Mouse (Mus musculus) MEL (cell line): ENCODE measurements at regions not wholly inside any gene's neighbourhood (a gene's known extent, or its start where the extent isn't known, plus 50 kb on each side); places are given as distances from the start of the nearest gene placed in this dataset.

Experiments
- DNase-seq: peaks from one replicate; pipeline ENCODE4 v3.0.0; 2011; ENCODE audit warnings: low read depth, low spot score
- H3K27ac ChIP-seq: 2 replicates; pipeline ENCODE4 v1.5.1; 2012; ENCODE audit warnings: low read depth, mild to moderate bottlenecking, control low read depth, low read length, moderate library complexity; ENCODE audit not compliant: control insufficient read depth
- H3K27me3 ChIP-seq, 2 experiments: fragments of 150-350 bp in 1 of 2; sonication (generic) in 1 of 2; 2 replicates each; pipeline ENCODE4 v1.6.1; 2012; ENCODE audit warnings: low read length in 2 of 2, mild to moderate bottlenecking in 2 of 2, improper control_type of control experiment in 1 of 2, moderate library complexity in 1 of 2; ENCODE audit not compliant: insufficient read depth in 2 of 2, control insufficient read depth in 1 of 2
- H3K36me3 ChIP-seq, 2 experiments: 2 replicates each; pipeline ENCODE4 v1.6.1; 2012 to 2014; ENCODE audit warnings: low read length in 2 of 2, improper control_type of control experiment in 1 of 2, inconsistent platforms in 1 of 2, mild to moderate bottlenecking in 1 of 2; ENCODE audit not compliant: insufficient read depth in 2 of 2, control insufficient read depth in 1 of 2
- H3K4me1 ChIP-seq, 2 experiments: fragments of 150-350 bp in 1 of 2; sonication (generic) in 1 of 2; 2 replicates each; pipeline ENCODE4 v1.6.1; 2012; ENCODE audit warnings: low read length in 2 of 2, improper control_type of control experiment in 1 of 2, mild to moderate bottlenecking in 1 of 2; ENCODE audit not compliant: insufficient read depth in 2 of 2, control insufficient read depth in 1 of 2
- H3K4me3 ChIP-seq, 2 experiments: fragments of 150-350 bp in 1 of 2; sonication (generic) in 1 of 2; 2 replicates each; pipeline ENCODE4 v1.5.1; 2012; ENCODE audit warnings: low read depth in 2 of 2, low read length in 2 of 2, mild to moderate bottlenecking in 2 of 2, moderate library complexity in 2 of 2, control low read depth in 1 of 2, improper control_type of control experiment in 1 of 2; ENCODE audit not compliant: control insufficient read depth in 1 of 2, insufficient read depth in 1 of 2
- H3K79me2 ChIP-seq: 2 replicates; pipeline ENCODE4 v1.6.1; 2012; ENCODE audit warnings: mild to moderate bottlenecking, low read length, moderate library complexity; ENCODE audit not compliant: control insufficient read depth, poor library complexity, insufficient read depth
- H3K9ac ChIP-seq: 2 replicates; pipeline ENCODE4 v1.6.1; 2012; ENCODE audit warnings: low read depth, mild to moderate bottlenecking, control low read depth, low read length, moderate library complexity; ENCODE audit not compliant: control insufficient read depth, poor library complexity, severe bottlenecking
- H3K9me3 ChIP-seq: fragments of 150-350 bp; sonication (generic); replicated peaks from 2 replicates; pipeline ENCODE4 v1.6.1; 2012; ENCODE audit warnings: mild to moderate bottlenecking, low read length, improper control_type of control experiment, moderate library complexity; ENCODE audit not compliant: insufficient read depth
- CHD1 ChIP-seq: IDR thresholded peaks from 2 replicates; pipeline ENCODE4 v1.6.1; 2012; ENCODE audit warnings: low read depth, mild to moderate bottlenecking, inconsistent platforms, low read length, improper control_type of control experiment
- CHD2 ChIP-seq: IDR thresholded peaks from 2 replicates; pipeline ENCODE4 v1.6.1; 2011; ENCODE audit warnings: low read length, improper control_type of control experiment
- CTCF ChIP-seq, 3 experiments: IDR thresholded peaks in 2 of 3; conservative IDR thresholded peaks in 1 of 3; 2 replicates each; pipeline ENCODE4 v1.5.1; 2011 to 2012; ENCODE audit warnings: low read length in 3 of 3, low read depth in 2 of 3, mild to moderate bottlenecking in 2 of 3, improper control_type of control experiment in 1 of 3, inconsistent platforms in 1 of 3, mixed read lengths in 1 of 3, moderate library complexity in 1 of 3; ENCODE audit not compliant: control insufficient read depth in 1 of 3, insufficient read depth in 1 of 3, poor library complexity in 1 of 3, severe bottlenecking in 1 of 3
- E2F4 ChIP-seq: IDR thresholded peaks from 2 replicates; pipeline ENCODE4 v1.6.1; 2011; ENCODE audit warnings: low read depth, low read length, improper control_type of control experiment, borderline replicate concordance
- EP300 ChIP-seq, 2 experiments: IDR thresholded peaks; 2 replicates each; pipeline ENCODE4 v1.6.1; 2011; ENCODE audit warnings: improper control_type of control experiment in 2 of 2, low read length in 2 of 2, low read depth in 1 of 2, mild to moderate bottlenecking in 1 of 2
- ETS1 ChIP-seq: IDR thresholded peaks from 2 replicates; pipeline ENCODE4 v1.6.1; 2012; ENCODE audit warnings: low read depth, mild to moderate bottlenecking, inconsistent platforms, low read length, improper control_type of control experiment, moderate library complexity
- GATA1 ChIP-seq: IDR thresholded peaks from 2 replicates; pipeline ENCODE4 v1.6.1; 2011; ENCODE audit warnings: low read depth, low read length, improper control_type of control experiment
- HCFC1 ChIP-seq: IDR thresholded peaks from 2 replicates; pipeline ENCODE4 v1.6.1; 2012; ENCODE audit warnings: low read depth, mild to moderate bottlenecking, inconsistent platforms, low read length, improper control_type of control experiment, moderate library complexity
- JUND ChIP-seq: IDR thresholded peaks from 2 replicates; pipeline ENCODE4 v1.6.1; 2011; ENCODE audit warnings: low read depth, mild to moderate bottlenecking, improper control_type of control experiment, low read length
- KAT2A ChIP-seq: conservative IDR thresholded peaks from 2 replicates; pipeline ENCODE4 v1.6.1; 2012; ENCODE audit warnings: low read depth, low read length, improper control_type of control experiment, inconsistent platforms
- MAFK ChIP-seq: IDR thresholded peaks from 2 replicates; pipeline ENCODE4 v1.6.1; 2011; ENCODE audit warnings: low read depth, mild to moderate bottlenecking, low read length, improper control_type of control experiment, borderline replicate concordance
- MEF2A ChIP-seq: IDR thresholded peaks from 2 replicates; pipeline ENCODE4 v1.6.1; 2014; ENCODE audit warnings: low read depth, mild to moderate bottlenecking, inconsistent platforms, low read length, improper control_type of control experiment; ENCODE audit not compliant: poor library complexity, insufficient replicate concordance, severe bottlenecking; ENCODE audit errors: extremely low read depth
- MXI1 ChIP-seq: IDR thresholded peaks from 2 replicates; pipeline ENCODE4 v1.6.1; 2011; ENCODE audit warnings: mild to moderate bottlenecking, low read depth, low read length, improper control_type of control experiment
- MYC ChIP-seq: IDR thresholded peaks from 2 replicates; pipeline ENCODE4 v1.6.1; 2011; ENCODE audit warnings: low read depth, mild to moderate bottlenecking, low read length, improper control_type of control experiment, moderate library complexity
- NELFE ChIP-seq: IDR thresholded peaks from 2 replicates; pipeline ENCODE4 v1.6.1; 2011; ENCODE audit warnings: low read depth, low read length, improper control_type of control experiment
- NRF1 ChIP-seq: IDR thresholded peaks from 2 replicates; pipeline ENCODE4 v1.6.1; 2014; ENCODE audit warnings: low read depth, mild to moderate bottlenecking, inconsistent platforms, low read length, improper control_type of control experiment, moderate library complexity; ENCODE audit not compliant: poor library complexity, insufficient read depth, severe bottlenecking
- POLR2A ChIP-seq, 2 experiments: IDR thresholded peaks; 2 replicates each; pipeline ENCODE4 v1.6.1; 2011 to 2012; ENCODE audit warnings: low read length in 2 of 2, mild to moderate bottlenecking in 2 of 2, control low read depth in 1 of 2, improper control_type of control experiment in 1 of 2, low read depth in 1 of 2, moderate library complexity in 1 of 2; ENCODE audit not compliant: control insufficient read depth in 1 of 2, insufficient read depth in 1 of 2, poor library complexity in 1 of 2
- POLR2AphosphoS2 ChIP-seq: IDR thresholded peaks from 2 replicates; pipeline ENCODE4 v1.6.1; 2011; ENCODE audit warnings: low read length, improper control_type of control experiment
- RAD21 ChIP-seq: IDR thresholded peaks from 2 replicates; pipeline ENCODE4 v1.6.1; 2011; ENCODE audit warnings: mild to moderate bottlenecking, low read depth, low read length, improper control_type of control experiment
- RCOR1 ChIP-seq: IDR thresholded peaks from 2 replicates; pipeline ENCODE4 v1.6.1; 2012; ENCODE audit warnings: low read depth, mild to moderate bottlenecking, inconsistent platforms, low read length, improper control_type of control experiment
- SIN3A ChIP-seq: IDR thresholded peaks from 2 replicates; pipeline ENCODE4 v1.6.1; 2012; ENCODE audit warnings: low read length, improper control_type of control experiment, inconsistent platforms
- TBP ChIP-seq: IDR thresholded peaks from 2 replicates; pipeline ENCODE4 v1.8.0; 2011; ENCODE audit warnings: low read depth, low read length, improper control_type of control experiment
- TCF12 ChIP-seq: IDR thresholded peaks from 2 replicates; pipeline ENCODE4 v1.6.1; 2014; ENCODE audit warnings: low read depth, mild to moderate bottlenecking, inconsistent platforms, low read length, improper control_type of control experiment, moderate library complexity
- UBTF ChIP-seq: IDR thresholded peaks from 2 replicates; pipeline ENCODE4 v1.6.1; 2012; ENCODE audit warnings: low read depth, mild to moderate bottlenecking, inconsistent platforms, low read length, improper control_type of control experiment, moderate library complexity, borderline replicate concordance; ENCODE audit not compliant: insufficient read depth
- USF1 ChIP-seq: IDR thresholded peaks from 2 replicates; pipeline ENCODE4 v1.6.1; 2014; ENCODE audit warnings: low read depth, mild to moderate bottlenecking, inconsistent platforms, low read length, improper control_type of control experiment, moderate library complexity
- USF2 ChIP-seq, 2 experiments: IDR thresholded peaks; 2 replicates each; pipeline ENCODE4 v1.6.1; 2011 to 2012; ENCODE audit warnings: improper control_type of control experiment in 2 of 2, low read length in 2 of 2, borderline replicate concordance in 1 of 2, inconsistent platforms in 1 of 2, low read depth in 1 of 2, mild to moderate bottlenecking in 1 of 2; ENCODE audit not compliant: insufficient read depth in 1 of 2
- ZC3H11A ChIP-seq: IDR thresholded peaks from 2 replicates; pipeline ENCODE4 v1.6.1; 2012; ENCODE audit warnings: low read depth, mild to moderate bottlenecking, inconsistent platforms, low read length, improper control_type of control experiment
- ZKSCAN1 ChIP-seq: IDR thresholded peaks from 2 replicates; pipeline ENCODE4 v1.6.1; 2012; ENCODE audit warnings: low read depth, mild to moderate bottlenecking, inconsistent platforms, low read length, improper control_type of control experiment, moderate library complexity
- ZMIZ1 ChIP-seq: IDR thresholded peaks from 2 replicates; pipeline ENCODE4 v1.6.1; 2012; ENCODE audit warnings: low read depth, mild to moderate bottlenecking, inconsistent platforms, low read length, improper control_type of control experiment, moderate library complexity
- ZNF384 ChIP-seq: IDR thresholded peaks from 2 replicates; pipeline ENCODE4 v1.6.1; 2012; ENCODE audit warnings: low read depth, mild to moderate bottlenecking, inconsistent platforms, low read length, improper control_type of control experiment

- no peak overlapping the region for H3K9ac ChIP-seq
- TF ChIP-seq ZNF384, result no peak
- TF ChIP-seq CHD2, result no peak
- TF ChIP-seq MEF2A, result no peak
- no peak for TF ChIP-seq RAD21
- TF ChIP-seq RCOR1, result no peak
- TF ChIP-seq UBTF, result no peak
- TF ChIP-seq MYC, result no peak
- TF ChIP-seq USF1, result no peak
- no peak for TF ChIP-seq JUND
- no peak for TF ChIP-seq CTCF (IDR thresholded peaks at IDR 0.05 in 2 of 3, conservative IDR thresholded peaks at IDR 0.05 in 1 of 3; ENCODE audit: control insufficient read depth in 1 of 3, insufficient read depth in 1 of 3, low read depth in 2 of 3, low read length in 3 of 3, poor library complexity in 1 of 3, severe bottlenecking in 1 of 3)
- no peak for TF ChIP-seq POLR2AphosphoS2
- no peak for TF ChIP-seq MAFK
- TF ChIP-seq GATA1, result no peak
- no peak for TF ChIP-seq USF2 (IDR thresholded peaks at IDR 0.05; ENCODE audit: borderline replicate concordance in 1 of 2, insufficient read depth in 1 of 2, low read depth in 1 of 2, low read length in 2 of 2)
- no peak for TF ChIP-seq ETS1
- TF ChIP-seq NELFE, result no peak
- no peak for TF ChIP-seq NRF1
- no peak for TF ChIP-seq TBP
- no peak for TF ChIP-seq EP300 (IDR thresholded peaks at IDR 0.05; ENCODE audit: low read depth in 1 of 2, low read length in 2 of 2)
- no peak for TF ChIP-seq TCF12
- H3K36me3 ChIP-seq, result peaks cover 0 to 6% of the 10 kb centered on the region in 2 experiments; a peak in 2 of 4 replicates
- H3K4me1 ChIP-seq, result peaks cover 2 to 16% of the 10 kb centered on the region in 2 experiments; a peak in 3 of 4 replicates
- H3K9me3 ChIP-seq, result no peaks in the 10 kb centered on the region
- H3K27me3 ChIP-seq, result no peaks in the 10 kb centered on the region
- no peak overlapping the region for H3K27ac ChIP-seq
- no peak overlapping the region for H3K4me3 ChIP-seq
- no peaks in the 10 kb centered on the region for H3K79me2 ChIP-seq
- DNase-seq, result no peak
These were observed 215.3 kb upstream of the Tmtc4 start for GRCm38 (mm10) chr14:123199111-123199510.

GRCm38 (mm10) chr14:123192574-123192973 is 208.7 kb upstream of the Tmtc4 start:
- Histone ChIP-seq H3K4me3 (no peak overlapping the region), H3K36me3 (no peaks in the 10 kb centered on the region), H3K9me3 (no peaks in the 10 kb centered on the region), H3K79me2 (no peaks in the 10 kb centered on the region), H3K4me1 (no peaks in the 10 kb centered on the region), H3K27ac (no peak overlapping the region), H3K27me3 (no peaks in the 10 kb centered on the region; a peak in 2 of 4 replicates), H3K9ac (no peak overlapping the region)
- no peak for TF ChIP-seq CHD1
- no peak for TF ChIP-seq TCF12
- TF ChIP-seq ZKSCAN1, result no peak
- no peak for TF ChIP-seq CTCF (IDR thresholded peaks at IDR 0.05 in 2 of 3, conservative IDR thresholded peaks at IDR 0.05 in 1 of 3; ENCODE audit: control insufficient read depth in 1 of 3, insufficient read depth in 1 of 3, low read depth in 2 of 3, low read length in 3 of 3, poor library complexity in 1 of 3, severe bottlenecking in 1 of 3)
- no peak for TF ChIP-seq EP300 (IDR thresholded peaks at IDR 0.05; ENCODE audit: low read depth in 1 of 2, low read length in 2 of 2)
- TF ChIP-seq SIN3A, result no peak
- TF ChIP-seq RCOR1, result no peak
- TF ChIP-seq HCFC1, result no peak
- no peak for TF ChIP-seq E2F4
- TF ChIP-seq KAT2A, result no peak
- TF ChIP-seq MEF2A, result no peak
- TF ChIP-seq ETS1, result no peak
- TF ChIP-seq ZC3H11A, result no peak
- TF ChIP-seq MXI1, result no peak
- TF ChIP-seq GATA1, result no peak
- TF ChIP-seq POLR2A (IDR thresholded peaks at IDR 0.05; ENCODE audit: control insufficient read depth in 1 of 2, insufficient read depth in 1 of 2, low read depth in 1 of 2, low read length in 2 of 2, poor library complexity in 1 of 2), result no peak
- no peak for TF ChIP-seq ZMIZ1
- no peak for DNase-seq
